Mouse (Mus musculus): ENCODE data around the gene Slc48a1. TPM values are rescaled to one million over a fixed set of nuclear protein-coding genes. Genes with fewer than 3 reads are reported as not detected.

Gene Slc48a1
- polyA plus RNA-seq, 1 experiment from 2014 or later: 58.7 TPM

- Histone ChIP-seq H3K4me3 (no peak overlapping the region), H3K36me3 (peaks cover 96% of the 10 kb centered on the region), H3K27me3 (no peaks in the 10 kb centered on the region), H3K9me3 (no peaks in the 10 kb centered on the region), H3K4me2 (no peak overlapping the region), H3K4me1 (no peaks in the 10 kb centered on the region), H3K27ac (no peak overlapping the region), H3K9ac (no peak overlapping the region)
- ATAC-seq (ENCODE audit: insufficient number of reproducible peaks, low FRiP score, low TSS enrichment, low read depth): no peak
- 94% methylated on average over 10 of the region's 10 CpGs for WGBS
These were observed 17.4 kb downstream of the Slc48a1 start for GRCm38 (mm10) chr15:97795559-97796235.

- H3K4me2 ChIP-seq: no peak overlapping the region
- no peak overlapping the region for H3K9ac ChIP-seq
- no peak overlapping the region for H3K4me3 ChIP-seq
- H3K9me3 ChIP-seq: no peaks in the 10 kb centered on the region
- no peaks in the 10 kb centered on the region for H3K27me3 ChIP-seq
- no peak overlapping the region for H3K27ac ChIP-seq
- 93% methylated on average over 17 of the region's 17 CpGs for WGBS
- no peaks in the 10 kb centered on the region for H3K4me1 ChIP-seq
- no peak for ATAC-seq (ENCODE audit: insufficient number of reproducible peaks, low FRiP score, low TSS enrichment, low read depth)
- H3K36me3 ChIP-seq: peaks cover 94% of the 10 kb centered on the region
These were observed 18.5 kb downstream of the Slc48a1 start for GRCm38 (mm10) chr15:97796674-97797310.

GRCm38 (mm10) chr15:97798134-97798533 is 19.8 kb downstream of the Slc48a1 start:
- no peak for ATAC-seq (ENCODE audit: insufficient number of reproducible peaks, low FRiP score, low TSS enrichment, low read depth)

GRCm38 (mm10) chr15:97799446-97799845 is 21.1 kb downstream of the Slc48a1 start:
- H3K4me1 ChIP-seq: peaks cover 7% of the 10 kb centered on the region; the same call in 1 of the 2 replicates
- peaks cover 73% of the 10 kb centered on the region for H3K36me3 ChIP-seq
- no peaks in the 10 kb centered on the region for H3K9me3 ChIP-seq
- 89% methylated on average over 11 of the region's 11 CpGs for WGBS
- H3K9ac ChIP-seq: no peak overlapping the region
- ATAC-seq (ENCODE audit: insufficient number of reproducible peaks, low FRiP score, low TSS enrichment, low read depth): no peak
- H3K4me3 ChIP-seq: no peak overlapping the region
- H3K4me2 ChIP-seq: no peak overlapping the region
- H3K27me3 ChIP-seq: no peaks in the 10 kb centered on the region
- H3K27ac ChIP-seq: no peak overlapping the region

More at GRCm38 (mm10) chr15:97798134-97798533, 19.8 kb downstream of the Slc48a1 start:
- H3K27me3 ChIP-seq: no peaks in the 10 kb centered on the region
- no peak overlapping the region for H3K4me2 ChIP-seq
- H3K4me3 ChIP-seq: no peak overlapping the region
- H3K36me3 ChIP-seq: peaks cover 87% of the 10 kb centered on the region
- no peak overlapping the region; the same call in 1 of the 2 replicates for H3K27ac ChIP-seq
- H3K9me3 ChIP-seq: no peaks in the 10 kb centered on the region
- WGBS: 86% methylated on average over 17 of the region's 17 CpGs
- no peak overlapping the region for H3K9ac ChIP-seq
- H3K4me1 ChIP-seq: peaks cover 7% of the 10 kb centered on the region; the same call in 1 of the 2 replicates

GRCm38 (mm10) chr15:97800853-97801252 is 22.5 kb downstream of the Slc48a1 start:
- no peaks in the 10 kb centered on the region for H3K9me3 ChIP-seq
- H3K27me3 ChIP-seq: no peaks in the 10 kb centered on the region
- peaks cover 7% of the 10 kb centered on the region; the same call in 1 of the 2 replicates for H3K4me1 ChIP-seq
- H3K4me2 ChIP-seq: no peak overlapping the region
- no peak for ATAC-seq (ENCODE audit: insufficient number of reproducible peaks, low FRiP score, low TSS enrichment, low read depth)
- H3K36me3 ChIP-seq: peaks cover 66% of the 10 kb centered on the region
- 85% methylated on average over 13 of the region's 13 CpGs for WGBS
- no peak overlapping the region for H3K27ac ChIP-seq
- no peak overlapping the region for H3K4me3 ChIP-seq
- no peak overlapping the region for H3K9ac ChIP-seq

- Histone ChIP-seq H3K4me2 (no peak overlapping the region), H3K9ac (no peak overlapping the region), H3K27me3 (no peaks in the 10 kb centered on the region), H3K9me3 (no peaks in the 10 kb centered on the region), H3K4me3 (no peak overlapping the region), H3K36me3 (peaks cover 65% of the 10 kb centered on the region), H3K4me1 (peaks cover 7% of the 10 kb centered on the region; the same call in 1 of the 2 replicates), H3K27ac (no peak overlapping the region)
- WGBS: 85% methylated on average over 7 of the region's 7 CpGs
- ATAC-seq (ENCODE audit: insufficient number of reproducible peaks, low FRiP score, low TSS enrichment, low read depth): no peak
These were observed 23.5 kb downstream of the Slc48a1 start for GRCm38 (mm10) chr15:97801811-97802210.

GRCm38 (mm10) chr15:97802575-97802974 is 24.3 kb downstream of the Slc48a1 start:
- Histone ChIP-seq H3K4me1 (peaks cover 7% of the 10 kb centered on the region; the same call in 1 of the 2 replicates), H3K9me3 (no peaks in the 10 kb centered on the region), H3K4me2 (peak overlapping the region; percentile 29), H3K4me3 (peak overlapping the region; percentile 23), H3K36me3 (peaks cover 65% of the 10 kb centered on the region), H3K27me3 (no peaks in the 10 kb centered on the region), H3K9ac (no peak overlapping the region), H3K27ac (no peak overlapping the region)
- peak; percentile 51; the same call in 1 of the 2 replicates for ATAC-seq (ENCODE audit: insufficient number of reproducible peaks, low FRiP score, low TSS enrichment, low read depth)
- WGBS: 21% methylated on average over 13 of the region's 13 CpGs

GRCm38 (mm10) chr15:97807867-97808266 is 29.5 kb downstream of the Slc48a1 start:
- no peak overlapping the region for H3K4me2 ChIP-seq

GRCm38 (mm10) chr15:97808532-97808931 is 30.2 kb downstream of the Slc48a1 start:
- no peaks in the 10 kb centered on the region for H3K27me3 ChIP-seq
- 88% methylated on average over 14 of the region's 14 CpGs for WGBS
- H3K4me2 ChIP-seq: no peak overlapping the region
- H3K9me3 ChIP-seq: no peaks in the 10 kb centered on the region
- no peak overlapping the region for H3K27ac ChIP-seq
- peaks cover 60% of the 10 kb centered on the region for H3K36me3 ChIP-seq
- H3K4me1 ChIP-seq: peaks cover 25% of the 10 kb centered on the region
- H3K9ac ChIP-seq: no peak overlapping the region
- no peak for ATAC-seq (ENCODE audit: insufficient number of reproducible peaks, low FRiP score, low TSS enrichment, low read depth)
- H3K4me3 ChIP-seq: no peak overlapping the region

More at GRCm38 (mm10) chr15:97807867-97808266, 29.5 kb downstream of the Slc48a1 start:
- H3K27ac ChIP-seq: no peak overlapping the region
- H3K4me3 ChIP-seq: no peak overlapping the region
- H3K9me3 ChIP-seq: no peaks in the 10 kb centered on the region
- no peak overlapping the region for H3K9ac ChIP-seq
- no peaks in the 10 kb centered on the region for H3K27me3 ChIP-seq
- peaks cover 60% of the 10 kb centered on the region for H3K36me3 ChIP-seq
- no peak for ATAC-seq (ENCODE audit: insufficient number of reproducible peaks, low FRiP score, low TSS enrichment, low read depth)
- H3K4me1 ChIP-seq: peaks cover 20% of the 10 kb centered on the region
- 76% methylated on average over 12 of the region's 12 CpGs for WGBS

GRCm38 (mm10) chr15:97809206-97809605 is 30.9 kb downstream of the Slc48a1 start:
- Histone ChIP-seq H3K27me3 (no peaks in the 10 kb centered on the region), H3K4me2 (no peak overlapping the region), H3K9me3 (no peaks in the 10 kb centered on the region), H3K4me1 (peaks cover 31% of the 10 kb centered on the region), H3K9ac (no peak overlapping the region), H3K36me3 (peaks cover 60% of the 10 kb centered on the region), H3K4me3 (no peak overlapping the region), H3K27ac (no peak overlapping the region)
- WGBS: 82% methylated on average over 14 of the region's 14 CpGs
- ATAC-seq (ENCODE audit: insufficient number of reproducible peaks, low FRiP score, low TSS enrichment, low read depth): no peak

- Histone ChIP-seq H3K27ac (no peak overlapping the region), H3K4me2 (no peak overlapping the region), H3K9me3 (no peaks in the 10 kb centered on the region), H3K9ac (no peak overlapping the region), H3K4me3 (no peak overlapping the region), H3K4me1 (peaks cover 39% of the 10 kb centered on the region), H3K27me3 (no peaks in the 10 kb centered on the region), H3K36me3 (peaks cover 55% of the 10 kb centered on the region)
- no peak for ATAC-seq (ENCODE audit: insufficient number of reproducible peaks, low FRiP score, low TSS enrichment, low read depth)
- WGBS: 78% methylated on average over 5 of the region's 5 CpGs
These were observed 31.6 kb downstream of the Slc48a1 start for GRCm38 (mm10) chr15:97809942-97810341.

- Histone ChIP-seq H3K27me3 (no peaks in the 10 kb centered on the region), H3K27ac (no peak overlapping the region), H3K4me3 (no peak overlapping the region), H3K9ac (no peak overlapping the region), H3K9me3 (no peaks in the 10 kb centered on the region), H3K4me1 (peaks cover 43% of the 10 kb centered on the region), H3K36me3 (peaks cover 53% of the 10 kb centered on the region), H3K4me2 (no peak overlapping the region)
- WGBS: 92% methylated on average over 5 of the region's 5 CpGs
- no peak for ATAC-seq (ENCODE audit: insufficient number of reproducible peaks, low FRiP score, low TSS enrichment, low read depth)
These were observed 32.1 kb downstream of the Slc48a1 start for GRCm38 (mm10) chr15:97810399-97810798.

Data from limb, embryonic 15.5 days (tissue).